8 mouse cellular contexts compared by ENCODE assay signal in the genomic region with DNA sequence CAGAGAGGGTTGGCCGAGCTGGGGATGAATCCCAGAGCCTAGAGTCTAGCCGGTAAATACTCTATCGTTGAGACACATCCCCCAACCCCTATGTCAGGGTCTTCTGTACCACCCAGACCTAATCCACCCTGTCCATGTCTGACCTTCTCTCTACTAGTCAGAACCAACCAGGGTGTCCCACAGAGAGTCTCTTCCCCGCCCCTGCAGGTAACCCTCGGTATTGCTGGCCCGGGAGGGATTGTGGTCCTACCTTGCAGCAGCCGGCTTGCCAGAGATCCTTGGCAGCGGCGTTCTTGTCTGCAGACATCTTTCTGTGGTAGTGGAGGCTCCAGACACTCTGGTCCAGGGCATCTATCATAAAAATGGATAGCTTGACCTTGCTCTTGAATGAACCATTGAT. TPM values are rescaled to one million over a fixed set of nuclear protein-coding genes. Genes with fewer than 3 reads are reported as not detected.
DNase-seq lines count a peak whose midpoint lies in the region; ATAC-seq and TF ChIP-seq lines count a peak whose summit lies in the region.

No protein-coding gene starts in this region.

- H3K27me3 ChIP-seq in hindbrain, embryonic 12.5 days: peaks cover 34% of the 10 kb centered on the region
- H3K27me3 ChIP-seq in limb, embryonic 14.5 days (ENCODE audit: control insufficient read depth, insufficient read depth, low read length): peaks cover 25% of the 10 kb centered on the region

- no peak overlapping the region for H3K4me3 ChIP-seq in layer of hippocampus, adult 2 months
- H3K4me3 ChIP-seq in cortical plate, adult 2 months (ENCODE audit: insufficient read depth, low read length): no peak overlapping the region
- no peak overlapping the region for H3K4me3 ChIP-seq in hindbrain, embryonic 12.5 days
- H3K4me3 ChIP-seq in limb, embryonic 14.5 days (replicated peaks; ENCODE audit: low read length): peak overlapping the region; percentile 9; the same call in 1 of the 2 replicates

- intact Hi-C loops in left cerebral cortex, postnatal 36 days (cut with DNase I): no loop called here

- no peaks in the 10 kb centered on the region for H3K36me3 ChIP-seq in hindbrain, embryonic 12.5 days
- H3K36me3 ChIP-seq in limb, embryonic 14.5 days (ENCODE audit: control insufficient read depth, insufficient read depth, low read length): no peaks in the 10 kb centered on the region

- TF ChIP-seq POLR2A in cortical plate, adult 2 months (IDR thresholded peaks at IDR 0.05; ENCODE audit: extremely low read depth, insufficient read depth, low read length): no peak
- no peak for TF ChIP-seq POLR2A in limb, embryonic 14.5 days (IDR thresholded peaks at IDR 0.05; ENCODE audit: borderline replicate concordance, extremely low read depth, insufficient read depth, insufficient read length)

- no peak for ATAC-seq in hindbrain, embryonic 12.5 days (ENCODE audit: low FRiP score)
- no peak for ATAC-seq in limb, embryonic 14.5 days (ENCODE audit: low FRiP score, low read depth)

- H3K4me2 ChIP-seq in hindbrain, embryonic 12.5 days (replicated peaks): peak overlapping the region; percentile 32
- H3K4me2 ChIP-seq in limb, embryonic 14.5 days (replicated peaks; ENCODE audit: low read depth, low read length, severe bottlenecking): peak overlapping the region; percentile 23; the same call in 1 of the 2 replicates

- no peak overlapping the region for H3K27ac ChIP-seq in layer of hippocampus, adult 2 months
- H3K27ac ChIP-seq in cortical plate, adult 2 months (ENCODE audit: insufficient read depth, low read length): no peak overlapping the region
- no peak overlapping the region for H3K27ac ChIP-seq in hindbrain, embryonic 12.5 days
- H3K27ac ChIP-seq in limb, embryonic 14.5 days (replicated peaks; ENCODE audit: low read depth, low read length): no peak overlapping the region

- no peaks in the 10 kb centered on the region for H3K9me3 ChIP-seq in hindbrain, embryonic 12.5 days (replicated peaks)
- H3K9me3 ChIP-seq in limb, embryonic 14.5 days (ENCODE audit: control insufficient read depth, low read length): no peaks in the 10 kb centered on the region

- DNase-seq in layer of hippocampus, adult 2 months (ENCODE audit: low spot score in 2 of 2): no peak
- DNase-seq in layer of hippocampus, postnatal 25 days (ENCODE audit: extremely low spot score in 1 of 2, low spot score in 1 of 2): no peak
- no peak for DNase-seq in limb, embryonic 14.5 days (ENCODE audit: low spot score)
- peak; percentile 62 for DNase-seq in naive thymus-derived CD4-positive, alpha-beta T cell, adult 2 months (ENCODE audit: low read depth)
- DNase-seq in thymus, postnatal 14 days: peak; percentile 87
- no peak for DNase-seq in left cerebral cortex, postnatal 36 days (ENCODE audit: low spot score in 2 of 2)

- no peak overlapping the region for H3K9ac ChIP-seq in hindbrain, embryonic 12.5 days
- no peak overlapping the region for H3K9ac ChIP-seq in limb, embryonic 14.5 days (ENCODE audit: low read depth, low read length, severe bottlenecking)

- H3K4me1 ChIP-seq in cortical plate, adult 2 months (ENCODE audit: control insufficient read depth, insufficient read depth, low read length): no peaks in the 10 kb centered on the region
- H3K4me1 ChIP-seq in hindbrain, embryonic 12.5 days: no peaks in the 10 kb centered on the region
- H3K4me1 ChIP-seq in limb, embryonic 14.5 days (ENCODE audit: control insufficient read depth, insufficient read depth, low read length): peaks cover 3% of the 10 kb centered on the region; the same call in 1 of the 2 replicates

- peak; percentile 61 for TF ChIP-seq CTCF in layer of hippocampus, adult 2 months (conservative IDR thresholded peaks at IDR 0.05)
- TF ChIP-seq CTCF in cortical plate, adult 2 months (IDR thresholded peaks at IDR 0.05; ENCODE audit: extremely low read depth, insufficient read depth, low read length): 0 out of 2 replicates have a peak, but pooled peaks have one; percentile 2

- WGBS in hindbrain, embryonic 12.5 days: 19% methylated on average over 9 of the region's 9 CpGs
- 10% methylated on average over 9 of the region's 9 CpGs for WGBS in limb, embryonic 14.5 days

RNA-seq across cellular contexts. Expression of a gene that starts 13.9 kb away (rescaled TPM):
- total RNA-seq in layer of hippocampus, adult 2 months (2021): 10 to 100 TPM; 34.5 to 36.4 TPM
- total RNA-seq in layer of hippocampus, postnatal 25 days (2021): 10 to 100 TPM; 36.6 to 37.1 TPM
- 66.5 and 68.0 TPM in 2 replicates for polyA plus RNA-seq in cortical plate, adult 2 months (2012; rRNA removed)
- 114 and 117 TPM in 2 replicates for polyA plus RNA-seq in hindbrain, embryonic 12.5 days (2016; fragmentation: Nextera tagmentation; extraction: Ambion mirVana)
- polyA plus RNA-seq in limb, embryonic 14.5 days (2012; rRNA removed): 39.0 and 42.1 TPM in 2 replicates
- polyA plus RNA-seq in limb, embryonic 14.5 days (2014; fragmentation: Nextera tagmentation; extraction: Ambion mirVana): 64.3 and 77.8 TPM in 2 replicates
- 100 to 1,000 TPM; 107 to 119 TPM for total RNA-seq in left cerebral cortex, postnatal 36 days (2021)

Comparison
In these comparisons a context has a peak if more than half of its experiments do, and no peak if none do; other contexts are left out.
1. DNase-seq: peak in naive thymus-derived CD4-positive, alpha-beta T cell, adult 2 months (single experiment) and thymus, postnatal 14 days (single experiment); none in layer of hippocampus, adult 2 months (0 of 2), layer of hippocampus, postnatal 25 days (0 of 2), limb, embryonic 14.5 days (single experiment) and left cerebral cortex, postnatal 36 days (0 of 2).